Mouse (Mus musculus): ENCODE measurements around the gene Kcnma1.

Gene Kcnma1

GRCm38 (mm10) chr14:23400777-23401469 lies 613.4 kb downstream of the Kcnma1 start:
- DNase-seq = no peak

GRCm38 (mm10) chr14:23397642-23398041 lies 616.6 kb downstream of the Kcnma1 start:
- no peak for DNase-seq

- DNase-seq = no peak
These were observed 622.7 kb downstream of the Kcnma1 start for GRCm38 (mm10) chr14:23391566-23391965.

- DNase-seq = no peak
These were observed 623.5 kb downstream of the Kcnma1 start for GRCm38 (mm10) chr14:23390768-23391167.

GRCm38 (mm10) chr14:23390161-23390560 lies 624.1 kb downstream of the Kcnma1 start:
- DNase-seq = no peak

GRCm38 (mm10) chr14:23386786-23387185 lies 627.5 kb downstream of the Kcnma1 start:
- DNase-seq = no peak

GRCm38 (mm10) chr14:23385776-23386608 lies 628.3 kb downstream of the Kcnma1 start:
- no peak for DNase-seq

- DNase-seq = no peak
These were observed 635.8 kb downstream of the Kcnma1 start for GRCm38 (mm10) chr14:23378351-23379087.

GRCm38 (mm10) chr14:23372021-23372420 lies 642.3 kb downstream of the Kcnma1 start:
- no peak for DNase-seq

GRCm38 (mm10) chr14:23360491-23360995 lies 653.7 kb downstream of the Kcnma1 start:
- DNase-seq = no peak

GRCm38 (mm10) chr14:23358776-23359175 lies 655.5 kb downstream of the Kcnma1 start:
- DNase-seq = no peak

GRCm38 (mm10) chr14:23357529-23358278 lies 656.6 kb downstream of the Kcnma1 start:
- no peak for DNase-seq

GRCm38 (mm10) chr14:23326786-23327185 lies 687.5 kb downstream of the Kcnma1 start:
- DNase-seq = peak; percentile 5

- DNase-seq = no peak
These were observed 709.0 kb downstream of the Kcnma1 start for GRCm38 (mm10) chr14:23305288-23305687.

GRCm38 (mm10) chr14:23300443-23300842 lies 713.8 kb downstream of the Kcnma1 start:
- DNase-seq = no peak

GRCm38 (mm10) chr14:23290634-23291033 lies 723.7 kb downstream of the Kcnma1 start:
- DNase-seq = no peak

GRCm38 (mm10) chr14:23266554-23267309 lies 747.6 kb downstream of the Kcnma1 start:
- no peak for DNase-seq

GRCm38 (mm10) chr14:23253154-23253553 lies 761.1 kb downstream of the Kcnma1 start:
- DNase-seq = no peak

- no peak for DNase-seq
These were observed 769.8 kb downstream of the Kcnma1 start for GRCm38 (mm10) chr14:23244446-23244845.

GRCm38 (mm10) chr14:23243857-23244256 lies 770.4 kb downstream of the Kcnma1 start:
- no peak for DNase-seq
